Mouse (Mus musculus): ENCODE measurements around the gene Irf1.

Gene Irf1

DNA sequence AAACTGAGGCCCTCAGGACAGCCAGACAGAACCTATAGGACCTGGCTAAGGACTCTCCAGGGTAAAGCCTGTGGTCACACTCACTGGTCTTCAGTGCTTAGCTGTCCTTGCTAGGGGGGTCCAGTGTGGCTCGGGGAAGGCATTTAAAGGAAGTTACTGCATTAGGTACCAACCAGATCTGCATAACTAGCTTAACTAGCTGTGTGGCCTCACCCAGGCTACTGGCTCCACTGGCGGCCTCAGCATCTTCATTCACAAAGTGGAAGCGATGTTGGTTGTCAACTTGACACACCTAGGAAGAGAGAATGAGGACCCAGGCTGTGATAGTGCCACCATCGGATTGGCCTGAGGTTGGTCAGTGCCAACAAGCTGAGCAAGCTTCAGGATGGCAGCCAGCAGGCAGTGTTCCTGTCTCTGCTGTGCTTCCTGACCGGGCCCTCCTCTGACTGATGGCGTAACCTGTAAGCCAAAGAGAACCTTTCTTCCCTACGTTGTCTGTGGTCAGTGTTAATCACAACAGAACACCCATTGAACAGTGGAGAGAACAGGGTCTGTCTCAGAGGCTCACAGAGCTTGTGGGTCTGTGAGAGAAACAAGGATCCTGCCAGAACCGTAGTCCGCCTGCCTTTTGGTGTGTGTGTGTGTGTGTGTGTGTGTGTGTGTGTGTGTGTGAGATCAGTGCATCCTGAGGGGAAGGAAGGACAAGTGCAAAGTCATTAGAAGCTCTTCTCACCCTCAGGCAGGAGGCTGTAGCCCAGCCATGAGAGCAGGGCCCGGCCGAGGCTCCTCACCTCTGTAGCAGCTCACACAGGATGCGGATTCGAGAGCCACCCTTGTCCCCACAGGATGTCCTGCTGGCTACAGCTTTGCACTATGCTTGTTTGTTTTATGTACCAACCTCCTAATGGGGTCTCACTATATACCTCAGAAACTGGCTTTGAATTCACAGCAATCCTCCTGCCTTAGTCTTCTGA, 16.5 kb downstream of the Irf1 start:
- no peak for DNase-seq

- DNase-seq, result no peak
Observed at GRCm38 (mm10) chr11:53788196-53788595, 18.4 kb downstream of the Irf1 start.

DNA sequence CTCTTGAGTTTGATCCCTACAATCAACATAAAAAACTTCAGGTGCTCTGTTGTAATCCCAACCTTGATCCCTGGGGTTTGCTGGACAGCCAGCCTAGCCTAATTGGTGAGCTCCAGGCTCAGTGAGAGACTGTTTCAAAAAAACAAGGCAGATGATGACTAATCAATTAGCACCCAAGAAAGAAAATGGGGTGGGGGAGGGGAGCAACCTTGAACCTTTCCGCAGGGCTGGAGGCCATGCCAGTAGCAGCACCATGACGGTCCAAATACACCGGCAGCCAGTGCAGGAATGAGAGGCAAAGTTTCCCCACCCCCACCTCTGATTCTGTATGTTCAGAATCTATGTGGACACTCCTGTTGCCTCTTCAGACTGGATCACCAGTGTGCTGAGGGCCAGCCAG, 19.5 kb downstream of the Irf1 start:
- no peak for DNase-seq

GRCm38 (mm10) chr11:53792986-53793385, 23.2 kb downstream of the Irf1 start:
- DNase-seq, result no peak

- DNase-seq, result no peak
Observed at GRCm38 (mm10) chr11:53794015-53794414, 24.2 kb downstream of the Irf1 start.

- DNase-seq, result peak; percentile 50
Observed at GRCm38 (mm10) chr11:53794671-53795557, 25.1 kb downstream of the Irf1 start.

GRCm38 (mm10) chr11:53795813-53796212, 26.0 kb downstream of the Irf1 start:
- no peak for DNase-seq

- DNase-seq, result peak; percentile 65
Observed at GRCm38 (mm10) chr11:53796409-53797151, 26.8 kb downstream of the Irf1 start.

DNA sequence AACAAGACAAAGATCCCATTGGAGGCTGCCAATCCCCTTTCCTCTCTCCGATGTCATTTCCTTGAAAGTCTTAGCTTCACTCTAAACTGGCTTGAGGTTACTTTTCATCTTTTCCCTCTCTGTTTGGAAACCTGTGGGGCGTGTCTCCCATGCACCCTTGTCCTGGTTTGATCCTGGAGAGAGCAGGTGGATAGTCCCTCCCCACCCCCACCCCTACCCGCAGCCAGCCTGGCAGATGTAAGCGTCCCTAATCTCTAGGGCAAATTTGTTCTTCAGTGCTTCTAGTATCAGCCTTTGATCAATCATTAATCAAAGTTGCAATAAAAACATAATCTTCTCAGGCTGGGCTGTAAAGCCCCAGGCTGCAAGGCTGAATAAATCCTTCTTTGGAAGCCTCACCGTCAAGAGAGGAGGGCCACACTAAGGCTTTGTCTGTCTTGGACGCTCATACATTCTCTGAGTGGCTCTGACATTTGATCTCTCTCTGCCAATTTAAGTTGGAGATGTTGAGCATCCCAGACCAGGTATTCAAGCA, 27.6 kb downstream of the Irf1 start:
- DNase-seq, result no peak

DNA sequence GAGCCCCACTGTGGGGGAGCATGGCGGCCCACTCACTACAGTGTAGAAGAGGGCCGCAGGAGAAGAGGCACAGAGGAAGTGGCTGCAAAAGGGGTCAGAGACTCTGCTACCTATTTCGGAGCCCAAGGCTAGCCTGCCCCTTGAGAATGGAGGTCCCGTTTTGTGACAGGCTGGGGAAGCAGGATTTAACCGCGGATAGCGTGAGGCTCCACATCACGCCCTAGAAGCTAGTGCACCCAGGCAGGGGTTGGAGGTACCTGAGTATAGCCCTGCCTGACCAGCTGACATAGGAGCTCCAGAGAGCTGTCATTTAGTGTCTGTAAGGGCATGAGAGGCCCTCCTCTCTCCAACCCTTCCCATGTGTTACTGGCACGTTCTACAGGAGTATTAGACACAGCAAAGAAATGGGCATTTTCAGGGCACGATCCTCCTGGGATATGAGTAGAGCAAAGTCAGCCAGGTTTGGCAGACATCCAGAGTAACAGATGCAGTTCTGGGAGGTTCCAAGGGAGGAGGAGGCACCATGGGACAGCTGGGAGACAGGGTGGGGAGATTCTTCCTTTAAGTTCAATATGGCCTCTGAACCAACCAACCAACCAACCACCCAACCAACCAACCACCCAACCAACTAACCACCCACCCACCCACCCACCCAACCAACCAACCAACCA, 28.4 kb downstream of the Irf1 start:
- DNase-seq, result no peak

DNA sequence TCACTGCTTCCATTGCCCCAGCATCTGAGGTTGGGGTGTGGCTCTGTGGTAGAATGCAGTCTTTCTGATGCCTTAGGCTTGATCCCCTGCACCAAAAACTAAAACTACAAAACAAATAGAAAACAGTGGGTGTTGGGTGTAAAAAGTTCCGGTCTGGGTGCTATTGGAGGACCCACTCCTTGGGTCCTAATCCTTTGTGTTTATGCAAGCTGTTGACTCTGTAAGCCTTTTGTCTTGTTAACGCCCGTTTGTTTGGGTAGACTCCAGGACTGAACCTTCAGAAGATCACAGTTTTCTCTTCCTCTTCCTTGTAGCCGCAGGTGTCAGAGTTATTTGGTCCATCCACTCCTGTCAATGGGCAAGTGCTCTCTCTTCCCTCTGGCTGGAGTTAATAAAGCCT, 30.2 kb downstream of the Irf1 start:
- DNase-seq, result no peak

GRCm38 (mm10) chr11:53800975-53801374, 31.2 kb downstream of the Irf1 start:
- DNase-seq, result no peak

- DNase-seq, result no peak
Observed at GRCm38 (mm10) chr11:53803093-53803492, 33.3 kb downstream of the Irf1 start.

- DNase-seq, result no peak
Observed at GRCm38 (mm10) chr11:53803494-53803893, 33.7 kb downstream of the Irf1 start.

DNA sequence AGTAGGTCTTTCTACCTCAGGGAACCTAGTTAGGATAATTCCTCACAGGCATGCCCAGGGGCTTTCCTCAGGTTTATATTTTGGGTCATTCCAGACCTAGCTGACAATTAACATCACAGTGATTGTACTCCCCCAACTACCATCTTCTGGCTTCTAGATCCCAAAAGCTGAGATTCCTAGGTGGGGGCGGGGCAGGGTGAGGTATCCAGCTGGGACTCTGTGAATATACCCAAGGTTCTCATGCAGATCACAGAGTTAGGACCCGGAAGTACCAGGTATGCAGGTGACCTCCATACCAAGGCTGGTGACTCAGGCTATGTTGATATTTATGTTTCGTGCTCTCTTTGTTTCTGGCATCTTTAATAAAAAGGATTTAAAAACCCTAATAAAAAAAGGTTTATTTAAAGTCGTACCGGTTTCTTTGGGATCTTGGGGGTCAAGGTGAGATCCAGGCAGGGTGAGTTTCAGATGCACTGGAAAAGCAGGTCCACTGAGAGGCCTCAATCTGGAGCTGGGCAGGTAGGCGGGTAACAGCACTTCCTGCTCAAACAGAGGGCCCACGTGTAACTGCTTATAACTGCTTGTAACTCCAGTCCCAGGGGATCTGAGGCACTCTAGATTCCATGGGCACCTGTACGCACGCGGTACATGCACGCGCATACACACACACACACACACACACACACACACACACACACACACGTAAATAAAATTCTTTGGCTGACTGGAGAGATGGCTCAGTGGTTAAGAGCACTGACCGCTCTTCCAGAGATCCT, 34.9 kb downstream of the Irf1 start:
- DNase-seq, result no peak

- DNase-seq, result peak; percentile 52
Observed at GRCm38 (mm10) chr11:53805786-53806185, 36.0 kb downstream of the Irf1 start.

DNA sequence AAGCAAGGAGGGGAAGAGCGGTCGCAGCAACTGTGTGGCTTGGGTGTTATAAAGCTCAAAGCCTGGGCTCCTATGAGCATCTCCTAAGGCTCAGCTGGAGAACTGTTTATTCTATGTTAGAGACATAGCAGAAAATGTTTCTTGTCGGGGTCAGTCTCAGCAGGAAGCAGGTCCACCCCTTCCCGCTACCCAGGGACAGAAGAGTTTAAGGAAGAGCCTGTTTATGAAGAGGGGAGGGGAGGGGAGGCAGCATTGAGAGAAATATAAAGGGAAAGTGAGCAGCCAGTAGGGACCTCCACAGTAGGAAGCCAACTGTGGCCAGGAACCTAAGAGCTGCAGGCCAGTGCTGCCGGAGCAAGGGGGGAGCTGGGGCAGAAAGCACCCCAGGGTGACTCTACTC, 39.5 kb downstream of the Irf1 start:
- no peak for DNase-seq

- DNase-seq, result no peak
Observed at GRCm38 (mm10) chr11:53810156-53810555, 40.3 kb downstream of the Irf1 start.

- DNase-seq, result no peak
Observed at GRCm38 (mm10) chr11:53810749-53811148, 40.9 kb downstream of the Irf1 start.

- no peak for DNase-seq
Observed at GRCm38 (mm10) chr11:53811312-53811711, 41.5 kb downstream of the Irf1 start.

Data from kidney, adult 18-20 months (tissue).